Mouse (Mus musculus) large intestine, adult 2 months (tissue): ENCODE measurements around the gene Defb25. TPM values are rescaled to one million over a fixed set of nuclear protein-coding genes. Genes with fewer than 3 reads are reported as not detected.

Source experiments
- DNase-seq: peaks from one replicate; pipeline ENCODE4 v3.0.0-alpha.2; 2012; ENCODE audit warnings: low read depth, low spot score
- WGBS: fragments of 180-500 bp; shearing (Covaris S2); methylation state at CpG from one replicate; pipeline ENCODE4 v1.1.7; 2018; 5-methylcytosine and 5-hydroxymethylcytosine counted together
- polyA plus RNA-seq: library from polyadenylated mRNA; depleted of rRNA; stranded (reverse); fragments of >200 nt; gene quantifications from 2 replicates; pipeline ENCODE4 v1.2.3, GENCODE M21; 2012; rRNA removed

Gene Defb25
- polyA plus RNA-seq, 1 experiment, result 0.78 TPM

- DNase-seq, result no peak
- WGBS, result 55% methylated on average over 4 of the region's 4 CpGs
Measured at GRCm38 (mm10) chr2:152586926-152587560, 35.8 kb downstream of the Defb25 start.

- DNase-seq, result no peak
- WGBS, result 82% methylated on average over 11 of the region's 11 CpGs
Measured at GRCm38 (mm10) chr2:152580612-152581011, 42.2 kb downstream of the Defb25 start.

GRCm38 (mm10) chr2:152580107-152580506, 42.7 kb downstream of the Defb25 start, which contains the start of gene Defb19:
Gene Defb19 (minus strand): TSS chr2:152580312.
- 78% methylated on average over 7 of the region's 7 CpGs for WGBS
- no peak for DNase-seq

GRCm38 (mm10) chr2:152573484-152573883, 49.4 kb downstream of the Defb25 start:
- 88% methylated on average over 8 of the region's 8 CpGs for WGBS
- no peak for DNase-seq

Other genes with a start within 250 kb of the Defb25 start
- 0.34 and 0.87 TPM in 2 replicates for gene Nrsn2, start 246.4 kb downstream of the Defb25 start, polyA plus RNA-seq
- gene Sox12, start 225.0 kb downstream of the Defb25 start, polyA plus RNA-seq, result 1.9 and 2.0 TPM in 2 replicates
- 1.7 and 2.0 TPM in 2 replicates for gene Zcchc3, start 208.0 kb downstream of the Defb25 start, polyA plus RNA-seq
- gene 6820408C15Rik, start 207.5 kb downstream of the Defb25 start, polyA plus RNA-seq, result not detected in 2 replicates
- gene Defb23, start 158.4 kb downstream of the Defb25 start, polyA plus RNA-seq, result not detected in 2 replicates
- 0.26 and 0.69 TPM in 2 replicates for gene Defb20, start 146.0 kb downstream of the Defb25 start, polyA plus RNA-seq
- gene Defb22, start 132.9 kb downstream of the Defb25 start, polyA plus RNA-seq, result not detected in 2 replicates
- gene Defb26, start 111.4 kb downstream of the Defb25 start, polyA plus RNA-seq, result not detected in 2 replicates
- gene Defb28, start 104.8 kb downstream of the Defb25 start, polyA plus RNA-seq, result not detected in 2 replicates
- gene Defb29, start 83.0 kb downstream of the Defb25 start, polyA plus RNA-seq, result not detected in 2 replicates
- not detected in 2 replicates for gene Gm17416, start 53.7 kb downstream of the Defb25 start, polyA plus RNA-seq
- not detected in 2 replicates for gene Defb21, start 50.3 kb downstream of the Defb25 start, polyA plus RNA-seq
- not detected in 2 replicates for gene Defb19, start 42.7 kb downstream of the Defb25 start, polyA plus RNA-seq
- gene Defb45, start 23.7 kb downstream of the Defb25 start, polyA plus RNA-seq, result not detected in 2 replicates
- gene Defb36, start 18.7 kb downstream of the Defb25 start, polyA plus RNA-seq, result not detected in 2 replicates
- gene Rem1, start 3.9 kb upstream of the Defb25 start, polyA plus RNA-seq, result 3.6 and 3.7 TPM in 2 replicates
- gene H13, start 46.4 kb upstream of the Defb25 start, polyA plus RNA-seq, result 102 and 126 TPM in 2 replicates
- 5.8 and 6.4 TPM in 2 replicates for gene Mcts2, start 64.0 kb upstream of the Defb25 start, polyA plus RNA-seq
- 365 and 412 TPM in 2 replicates for gene Id1, start 113.2 kb upstream of the Defb25 start, polyA plus RNA-seq
- 1.6 and 2.0 TPM in 2 replicates for gene Cox4i2, start 131.1 kb upstream of the Defb25 start, polyA plus RNA-seq
- 42.4 and 43.6 TPM in 2 replicates for gene Bcl2l1, start 208.7 kb upstream of the Defb25 start, polyA plus RNA-seq
- gene Tpx2, start 224.9 kb upstream of the Defb25 start, polyA plus RNA-seq, result 5.0 and 5.2 TPM in 2 replicates